Mouse (Mus musculus): Measurements from ENCODE around the gene Fbxo48. TPM values are rescaled to one million over a fixed set of nuclear protein-coding genes. Genes with fewer than 3 reads are reported as not detected.

Fbxo48 gene
- total RNA-seq, 2 experiments from 2014 or later: 9.0 to 14.6 TPM

Other genes with a start within 250 kb of the Fbxo48 start
- gene Egfr, start 199.2 kb upstream of the Fbxo48 start, total RNA-seq (2015; ENCODE audit: low replicate concordance): not detected in 2 replicates
- gene Egfr, start 199.2 kb upstream of the Fbxo48 start, total RNA-seq (2017; ENCODE audit: low replicate concordance): 0.51 TPM in 1 of 2 replicates, not detected in the other
- not detected in 2 replicates for gene Cnrip1, start 100.2 kb downstream of the Fbxo48 start, total RNA-seq (2015; ENCODE audit: low replicate concordance)
- 1.1 TPM in 1 of 2 replicates, not detected in the other for gene Cnrip1, start 100.2 kb downstream of the Fbxo48 start, total RNA-seq (2017; ENCODE audit: low replicate concordance)
- gene Plek, start 101.0 kb downstream of the Fbxo48 start, total RNA-seq (2015; ENCODE audit: low replicate concordance): 25.0 and 27.8 TPM in 2 replicates
- gene Plek, start 101.0 kb downstream of the Fbxo48 start, total RNA-seq (2017; ENCODE audit: low replicate concordance): 27.0 and 28.0 TPM in 2 replicates
- gene Ppp3r1, start 207.9 kb downstream of the Fbxo48 start, total RNA-seq (2015; ENCODE audit: low replicate concordance): 19.6 and 21.5 TPM in 2 replicates
- 18.3 and 19.1 TPM in 2 replicates for gene Ppp3r1, start 207.9 kb downstream of the Fbxo48 start, total RNA-seq (2017; ENCODE audit: low replicate concordance)
- 3.3 and 7.1 TPM in 2 replicates for gene Wdr92, start 230.7 kb downstream of the Fbxo48 start, total RNA-seq (2015; ENCODE audit: low replicate concordance)
- gene Wdr92, start 230.7 kb downstream of the Fbxo48 start, total RNA-seq (2017; ENCODE audit: low replicate concordance): 7.8 and 14.5 TPM in 2 replicates